Mouse (Mus musculus): ENCODE measurements around the gene Shprh.

DNA sequence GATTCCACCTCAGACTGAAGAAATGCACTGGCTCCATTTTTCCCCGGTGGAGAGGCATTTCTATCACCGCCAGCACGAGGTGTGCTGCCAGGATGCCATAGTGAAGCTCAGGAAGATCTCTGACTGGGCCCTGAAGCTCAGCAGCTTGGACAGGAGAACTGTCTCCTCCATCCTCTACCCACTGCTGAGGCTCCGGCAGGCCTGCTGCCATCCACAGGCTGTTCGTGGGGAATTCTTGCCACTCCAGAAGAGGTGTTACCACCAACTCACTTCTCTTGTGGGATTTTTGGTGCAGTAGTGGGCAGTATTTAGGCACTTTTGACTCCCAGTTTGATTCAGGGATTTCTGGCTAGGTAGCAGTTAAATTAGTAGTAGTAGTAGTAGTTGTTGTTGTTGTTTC, 21.0 kb downstream of the Shprh start:
- TF ChIP-seq CTCF (IDR thresholded peaks at IDR 0.05; ENCODE audit: low read depth, low read length) (no peak), POLR2AphosphoS5 (IDR thresholded peaks at IDR 0.05; ENCODE audit: insufficient replicate concordance, low read depth, low read length) (no peak), TAL1 (conservative IDR thresholded peaks at IDR 0.05; ENCODE audit: low read depth, low read length) (no peak), GATA1 (IDR thresholded peaks at IDR 0.05; ENCODE audit: borderline replicate concordance, low read length) (no peak), GATA2 (IDR thresholded peaks at IDR 0.05; ENCODE audit: borderline replicate concordance, low read depth, low read length) (no peak)
